Mouse (Mus musculus) stomach, embryonic 14.5 days (tissue): ENCODE data around the gene Ift22. TPM values are rescaled to one million over a fixed set of nuclear protein-coding genes. Genes with fewer than 3 reads are reported as not detected.

Experiments used
- ATAC-seq: fragments of 200-750 bp; cut with Nextera tagmentation; 2 replicates; pipeline ENCODE4 v1.8.0; 2017; ENCODE audit warnings: low read depth, moderate TSS enrichment; ENCODE audit not compliant: insufficient number of reproducible peaks, insufficient read depth, low FRiP score
- H3K27ac ChIP-seq: fragments of 300-500 bp; sonication (generic); 2 replicates; pipeline ENCODE4 v1.5.1; 2014; ENCODE audit warnings: mild to moderate bottlenecking, low read length, moderate library complexity, mixed read lengths
- H3K27me3 ChIP-seq: fragments of 300-500 bp; sonication (generic); 2 replicates; pipeline ENCODE4 v1.6.1; 2014; ENCODE audit warnings: low read length, control low read depth, mixed read lengths; ENCODE audit not compliant: control insufficient read depth, insufficient read depth
- H3K36me3 ChIP-seq: fragments of 300-500 bp; sonication (generic); 2 replicates; pipeline ENCODE4 v1.6.1; 2014; ENCODE audit warnings: mild to moderate bottlenecking, control low read depth, low read length, moderate library complexity, mixed read lengths; ENCODE audit not compliant: control insufficient read depth, insufficient read depth
- H3K4me1 ChIP-seq: fragments of 300-500 bp; sonication (generic); 2 replicates; pipeline ENCODE4 v1.6.1; 2014; ENCODE audit warnings: low read length, control low read depth, mixed read lengths; ENCODE audit not compliant: control insufficient read depth, insufficient read depth
- H3K4me2 ChIP-seq: fragments of 300-500 bp; sonication (generic); replicated peaks from 2 replicates; pipeline ENCODE4 v1.6.1; 2014; ENCODE audit warnings: low read depth, low read length, control low read depth
- H3K4me3 ChIP-seq: fragments of 300-500 bp; sonication (generic); 2 replicates; pipeline ENCODE4 v1.5.1; 2014; ENCODE audit warnings: low read depth, low read length, control low read depth
- H3K9ac ChIP-seq: fragments of 300-500 bp; sonication (generic); replicated peaks from 2 replicates; pipeline ENCODE4 v1.6.1; 2014; ENCODE audit warnings: low read depth, mild to moderate bottlenecking, control low read depth, low read length, moderate library complexity, mixed read lengths
- H3K9me3 ChIP-seq: fragments of 300-500 bp; sonication (generic); 2 replicates; pipeline ENCODE4 v1.6.1; 2016; ENCODE audit warnings: low read depth, low read length, control low read depth; ENCODE audit not compliant: control insufficient read depth
- WGBS: fragments of 180-500 bp; shearing (Covaris S2); extraction: QIAGEN DNeasy Blood & Tissue Kit; methylation state at CpG from one replicate; pipeline ENCODE4 v1.1.7; 2014; 5-methylcytosine and 5-hydroxymethylcytosine counted together
- polyA plus RNA-seq: library from polyadenylated mRNA; unstranded; fragments of >200 nt; fragmentation: Nextera tagmentation; extraction: Ambion mirVana; gene quantifications from 2 replicates; pipeline ENCODE4 v1.2.1, GENCODE M21; 2014

The Ift22 gene
- 65.9 and 75.1 TPM in 2 replicates for polyA plus RNA-seq

DNA sequence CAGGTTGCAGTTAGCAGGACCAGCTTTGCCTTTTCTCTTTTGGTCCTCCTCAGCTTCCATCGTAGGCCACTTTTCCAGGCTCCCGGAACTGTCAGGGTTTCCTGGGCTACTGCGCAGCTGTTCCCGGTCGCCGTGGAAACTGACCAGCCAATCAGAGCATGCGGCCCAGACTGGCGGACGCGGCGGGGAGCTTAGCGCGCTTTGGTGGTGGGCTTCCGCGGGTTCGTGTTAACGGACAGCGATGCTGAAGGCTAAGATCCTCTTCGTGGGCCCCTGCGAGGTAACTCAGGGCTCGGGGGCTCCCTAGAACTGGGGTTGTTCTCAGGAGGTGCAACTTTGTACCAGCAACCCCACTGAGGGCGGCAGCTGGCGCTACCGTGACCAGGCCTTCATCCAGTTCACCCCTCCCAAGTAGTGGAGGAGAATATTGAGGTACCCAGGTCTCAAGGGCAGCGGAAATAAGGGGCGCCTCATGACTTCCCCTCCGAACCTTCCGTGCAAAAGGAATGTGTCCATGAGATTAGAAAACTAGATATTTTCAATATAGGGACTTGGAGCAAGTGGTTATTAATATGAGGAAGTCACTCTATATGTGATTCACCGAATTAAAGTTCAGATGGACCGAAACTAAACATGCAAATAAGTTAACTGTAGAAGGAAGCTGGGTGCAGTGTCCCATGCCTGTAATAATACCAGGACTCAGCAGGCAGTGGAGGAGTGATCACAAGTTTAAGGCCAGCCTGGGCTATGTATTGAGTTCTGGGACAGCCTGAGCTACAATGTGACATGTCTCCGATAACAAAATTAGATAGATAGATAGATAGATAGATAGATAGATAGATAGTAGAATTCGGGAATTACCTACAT is at the start of gene Ift22:
TSS of gene Ift22 (plus strand) at position 160 of the 867 bp plus-strand sequence.
- H3K36me3 ChIP-seq, result peaks cover 7% of the 10 kb centered on the region; the same call in 1 of the 2 replicates
- H3K4me3 ChIP-seq, result peak within 1 kb of the TSS; percentile 70
- H3K9ac ChIP-seq, result peak within 1 kb of the TSS; percentile 50
- peak; percentile 91 for ATAC-seq
- peak within 1 kb of the TSS; percentile 67 for H3K4me2 ChIP-seq
- H3K27me3 ChIP-seq, result no peaks in the 10 kb centered on the region
- peaks cover 4% of the 10 kb centered on the region; the same call in 1 of the 2 replicates for H3K4me1 ChIP-seq
- H3K9me3 ChIP-seq, result no peaks in the 10 kb centered on the region
- H3K27ac ChIP-seq, result no peak within 1 kb of the TSS
- 9% methylated on average over 32 of the region's 32 CpGs for WGBS

DNA sequence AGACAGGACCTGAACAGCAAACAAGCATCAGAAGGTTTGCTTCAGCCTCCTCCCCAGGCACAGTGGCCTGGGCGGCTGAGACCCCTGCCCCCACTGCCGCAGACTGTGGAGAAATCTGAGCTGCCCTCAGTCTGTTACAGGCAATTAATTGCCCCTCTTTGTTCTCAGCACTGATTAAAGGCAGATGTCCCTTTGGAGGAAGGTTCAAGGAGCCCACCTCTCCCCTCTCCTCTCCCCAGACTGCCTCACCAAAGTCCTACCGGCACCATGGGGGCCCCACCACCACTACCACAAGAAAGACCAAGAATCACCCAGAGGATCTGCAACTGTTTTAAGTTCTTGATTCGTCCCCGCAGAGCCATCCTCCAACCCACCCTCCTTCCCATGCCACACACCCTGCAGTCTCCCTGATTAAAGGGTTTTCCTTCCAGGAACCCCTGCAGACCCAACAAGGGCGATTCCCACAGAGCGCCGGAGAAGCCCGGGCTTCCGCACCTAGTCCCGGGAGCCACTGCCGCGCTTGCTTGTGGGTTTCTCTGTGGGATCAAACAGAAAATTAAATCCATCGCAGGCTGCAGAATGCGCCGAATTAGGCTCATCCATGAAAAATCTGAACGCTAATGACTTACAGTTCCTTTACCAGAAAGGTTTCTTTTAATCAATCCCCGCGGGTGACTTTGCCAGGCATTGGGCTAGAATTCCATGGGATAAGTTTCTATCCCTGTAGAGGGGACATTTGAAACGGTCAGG is 46.6 kb upstream of the Ift22 start:
- Histone ChIP-seq H3K4me2 (no peak overlapping the region; the same call in 1 of the 2 replicates), H3K9me3 (no peaks in the 10 kb centered on the region), H3K27ac (no peak overlapping the region), H3K4me1 (peaks cover 21% of the 10 kb centered on the region), H3K9ac (no peak overlapping the region), H3K4me3 (no peak overlapping the region), H3K27me3 (no peaks in the 10 kb centered on the region), H3K36me3 (no peaks in the 10 kb centered on the region)
- 0 out of 2 replicates have a peak, but pooled peaks have one; percentile 10 for ATAC-seq
- WGBS, result 13% methylated on average over 20 of the region's 20 CpGs

DNA sequence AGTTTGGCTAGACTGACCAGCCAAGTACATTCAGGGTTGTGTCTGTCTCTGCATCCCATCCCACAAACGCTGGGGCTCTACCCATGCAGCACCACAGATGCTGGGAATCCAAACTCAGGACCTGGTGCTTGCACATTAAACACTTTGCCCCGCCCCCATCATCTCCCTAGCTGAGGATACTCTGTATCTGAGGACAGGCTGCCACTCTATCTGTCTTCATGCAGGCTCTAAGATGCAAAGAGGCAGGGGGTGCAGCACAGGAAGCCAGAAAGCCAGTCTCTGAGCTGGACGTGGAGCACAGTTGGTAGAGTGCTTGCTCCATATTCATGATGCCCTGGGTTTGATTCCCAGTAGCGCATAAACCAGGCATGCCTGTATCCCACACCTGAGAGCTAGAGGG is 45.1 kb upstream of the Ift22 start:
- Histone ChIP-seq H3K9ac (no peak overlapping the region), H3K27ac (peak overlapping the region; percentile 94; the same call in 1 of the 2 replicates), H3K9me3 (no peaks in the 10 kb centered on the region), H3K4me3 (no peak overlapping the region), H3K4me1 (peaks cover 21% of the 10 kb centered on the region), H3K4me2 (no peak overlapping the region), H3K27me3 (no peaks in the 10 kb centered on the region), H3K36me3 (no peaks in the 10 kb centered on the region)
- no peak for ATAC-seq
- 55% methylated on average over 4 of the region's 4 CpGs for WGBS

- no peak overlapping the region for H3K9ac ChIP-seq
- 56% methylated on average over 9 of the region's 9 CpGs for WGBS
- peak overlapping the region; percentile 94 for H3K27ac ChIP-seq
- no peak overlapping the region for H3K4me2 ChIP-seq
- H3K9me3 ChIP-seq, result no peaks in the 10 kb centered on the region
- no peaks in the 10 kb centered on the region for H3K27me3 ChIP-seq
- no peaks in the 10 kb centered on the region for H3K36me3 ChIP-seq
- ATAC-seq, result no peak
- H3K4me1 ChIP-seq, result peaks cover 21% of the 10 kb centered on the region
- H3K4me3 ChIP-seq, result no peak overlapping the region
These were observed 44.7 kb upstream of the Ift22 start for GRCm38 (mm10) chr5:136863276-136863675.

DNA sequence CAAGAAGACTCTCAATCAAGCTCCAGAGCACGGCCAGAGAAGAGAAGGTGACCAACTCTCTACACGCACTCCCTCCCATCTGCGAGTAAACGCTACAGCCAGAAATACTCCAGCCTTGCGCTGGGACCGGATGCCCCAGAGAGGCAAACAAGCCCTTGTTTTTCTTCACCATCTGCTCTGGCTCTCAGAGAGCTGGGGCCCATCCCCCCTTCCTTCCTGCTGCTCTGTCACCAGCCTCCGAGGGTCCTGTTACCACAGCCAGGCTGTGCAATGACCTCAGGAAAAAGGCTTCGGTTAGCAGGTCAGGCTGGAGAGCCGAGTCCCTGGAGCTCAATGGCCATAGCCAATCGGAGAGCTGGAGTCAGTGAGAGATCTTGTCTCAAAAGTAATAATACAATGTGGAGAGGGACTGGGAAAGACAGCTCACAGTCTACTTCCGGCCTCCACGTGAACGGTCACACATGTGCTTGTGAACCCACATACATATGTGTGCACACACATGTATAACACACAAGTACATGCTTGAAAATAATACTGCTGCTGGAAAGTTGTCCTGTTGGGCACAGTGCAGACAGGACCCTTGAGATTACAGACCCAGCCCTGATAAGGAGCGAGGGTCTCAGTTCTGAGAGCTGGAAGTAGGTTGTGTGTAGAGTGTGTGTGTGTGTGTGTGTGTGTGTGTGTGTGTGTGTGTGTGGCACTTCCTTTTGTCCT is 43.8 kb upstream of the Ift22 start:
- Histone ChIP-seq H3K27me3 (no peaks in the 10 kb centered on the region), H3K4me2 (peak overlapping the region; percentile 17; the same call in 1 of the 2 replicates), H3K9ac (no peak overlapping the region), H3K4me1 (peaks cover 21% of the 10 kb centered on the region), H3K27ac (peak overlapping the region; percentile 94), H3K36me3 (no peaks in the 10 kb centered on the region), H3K9me3 (no peaks in the 10 kb centered on the region), H3K4me3 (no peak overlapping the region)
- peak; percentile 77 for ATAC-seq
- WGBS, result 12% methylated on average over 14 of the region's 14 CpGs

- no peak for ATAC-seq
- Histone ChIP-seq H3K4me2 (no peak overlapping the region), H3K27me3 (no peaks in the 10 kb centered on the region), H3K9ac (no peak overlapping the region), H3K4me1 (peaks cover 13% of the 10 kb centered on the region; the same call in 1 of the 2 replicates), H3K27ac (no peak overlapping the region), H3K36me3 (no peaks in the 10 kb centered on the region), H3K4me3 (no peak overlapping the region), H3K9me3 (no peaks in the 10 kb centered on the region)
- 72% methylated on average over 5 of the region's 5 CpGs for WGBS
These were observed 40.2 kb upstream of the Ift22 start for GRCm38 (mm10) chr5:136867706-136868105.

GRCm38 (mm10) chr5:136869451-136870114 is 38.4 kb upstream of the Ift22 start:
- no peak overlapping the region for H3K9ac ChIP-seq
- peak; percentile 33; the same call in 1 of the 2 replicates for ATAC-seq

More at GRCm38 (mm10) chr5:136869451-136870114, 38.4 kb upstream of the Ift22 start:
- no peaks in the 10 kb centered on the region for H3K36me3 ChIP-seq
- H3K4me2 ChIP-seq, result no peak overlapping the region
- peak overlapping the region; percentile 16; the same call in 1 of the 2 replicates for H3K27ac ChIP-seq
- WGBS, result 43% methylated on average over 10 of the region's 10 CpGs
- H3K9me3 ChIP-seq, result no peaks in the 10 kb centered on the region
- H3K27me3 ChIP-seq, result no peaks in the 10 kb centered on the region
- H3K4me3 ChIP-seq, result no peak overlapping the region
- no peaks in the 10 kb centered on the region for H3K4me1 ChIP-seq
